In genomic region chrX:75949694-75950093, GRCm38 (mm10) we compare ENCODE assay signal across 16 mouse cellular contexts.
A peak's percentile ranks its signal among the peaks of the same experiment; 100 is the strongest.
DNase-seq lines count a peak whose midpoint lies in the region; ATAC-seq and TF ChIP-seq lines count a peak whose summit lies in the region.
"Had no signal": no experiment of that assay in that cellular context is flagged by ENCODE, and none has a peak within 500 bp of the region (broad histone marks: within the 10 kb centered on the region; RNA-seq: fewer than 3 reads in every experiment).

No protein-coding gene starts in this region.

- peaks cover 3% of the 10 kb centered on the region; the same call in 1 of the 2 replicates for H3K9me3 ChIP-seq in hindbrain, embryonic 10.5 days
- H3K9me3 ChIP-seq in hindbrain, embryonic 13.5 days = no peaks in the 10 kb centered on the region
- H3K9me3 ChIP-seq in lung, embryonic 16.5 days (ENCODE audit: control insufficient read depth, low read length) = no peaks in the 10 kb centered on the region; the same call in 1 of the 2 replicates
- no peaks in the 10 kb centered on the region for H3K9me3 ChIP-seq in hindbrain, postnatal 0 days (ENCODE audit: low read length)
- H3K9me3 ChIP-seq: intestine, embryonic 15.5 days had no signal

- no peaks in the 10 kb centered on the region for H3K27me3 ChIP-seq in hindbrain, embryonic 10.5 days (ENCODE audit: insufficient read depth, poor library complexity, severe bottlenecking)
- no peaks in the 10 kb centered on the region for H3K27me3 ChIP-seq in hindbrain, embryonic 13.5 days
- no peaks in the 10 kb centered on the region for H3K27me3 ChIP-seq in lung, embryonic 16.5 days (ENCODE audit: control insufficient read depth, insufficient read depth, low read depth, low read length)
- H3K27me3 ChIP-seq in hindbrain, postnatal 0 days (ENCODE audit: insufficient read depth, low read length) = no peaks in the 10 kb centered on the region
- H3K27me3 ChIP-seq: intestine, embryonic 15.5 days had no signal

- no peak overlapping the region for H3K27ac ChIP-seq in hindbrain, embryonic 10.5 days
- no peak overlapping the region for H3K27ac ChIP-seq in hindbrain, embryonic 13.5 days
- no peak overlapping the region for H3K27ac ChIP-seq in lung, embryonic 16.5 days (ENCODE audit: low read length)
- no peak overlapping the region for H3K27ac ChIP-seq in hindbrain, postnatal 0 days
- H3K27ac ChIP-seq: intestine, embryonic 15.5 days had no signal

- H3K4me1 ChIP-seq in hindbrain, embryonic 10.5 days (replicated peaks) = no peaks in the 10 kb centered on the region
- H3K4me1 ChIP-seq in hindbrain, embryonic 13.5 days (replicated peaks) = no peaks in the 10 kb centered on the region
- H3K4me1 ChIP-seq in lung, embryonic 16.5 days (replicated peaks; ENCODE audit: control insufficient read depth, insufficient read depth, low read length) = no peaks in the 10 kb centered on the region
- H3K4me1 ChIP-seq in hindbrain, postnatal 0 days (ENCODE audit: insufficient read depth, low read length) = no peaks in the 10 kb centered on the region
- H3K4me1 ChIP-seq: intestine, embryonic 15.5 days had no signal

- TF ChIP-seq CTCF in hindbrain, postnatal 0 days (IDR thresholded peaks at IDR 0.05; ENCODE audit: low read depth) = no peak

- H3K9ac ChIP-seq in hindbrain, embryonic 13.5 days = no peak overlapping the region
- H3K9ac ChIP-seq in lung, embryonic 16.5 days (ENCODE audit: low read length) = no peak overlapping the region
- no peak overlapping the region for H3K9ac ChIP-seq in hindbrain, postnatal 0 days (replicated peaks; ENCODE audit: low read length)
- H3K9ac ChIP-seq: intestine, embryonic 15.5 days had no signal

- H3K4me2 ChIP-seq in hindbrain, embryonic 13.5 days = no peak overlapping the region
- no peak overlapping the region for H3K4me2 ChIP-seq in lung, embryonic 16.5 days (ENCODE audit: low read depth, low read length)
- H3K4me2 ChIP-seq in hindbrain, postnatal 0 days (ENCODE audit: low read depth, low read length) = no peak overlapping the region
- H3K4me2 ChIP-seq: intestine, embryonic 15.5 days; liver, embryonic 11.5 days had no signal

- H3K36me3 ChIP-seq in hindbrain, embryonic 10.5 days = no peaks in the 10 kb centered on the region
- no peaks in the 10 kb centered on the region for H3K36me3 ChIP-seq in hindbrain, embryonic 13.5 days
- H3K36me3 ChIP-seq in lung, embryonic 16.5 days (ENCODE audit: control insufficient read depth, insufficient read depth, low read length) = no peaks in the 10 kb centered on the region
- no peaks in the 10 kb centered on the region for H3K36me3 ChIP-seq in hindbrain, postnatal 0 days (ENCODE audit: insufficient read depth, low read length)
- H3K36me3 ChIP-seq: intestine, embryonic 15.5 days had no signal

- H3K4me3 ChIP-seq in hindbrain, embryonic 10.5 days = no peak overlapping the region
- H3K4me3 ChIP-seq in hindbrain, embryonic 13.5 days = no peak overlapping the region
- no peak overlapping the region for H3K4me3 ChIP-seq in lung, embryonic 16.5 days (ENCODE audit: low read length)
- no peak overlapping the region for H3K4me3 ChIP-seq in hindbrain, postnatal 0 days (ENCODE audit: low read length)
- H3K4me3 ChIP-seq: intestine, embryonic 15.5 days had no signal

- no peak for ATAC-seq in hindbrain, embryonic 13.5 days (ENCODE audit: low FRiP score)
- peak; percentile 85 for ATAC-seq in lung, embryonic 16.5 days (ENCODE audit: low read depth)
- ATAC-seq in hindbrain, postnatal 0 days = no peak
- ATAC-seq in CD4-positive, CD25-positive, alpha-beta regulatory T cell, adult 4 months = no peak
- ATAC-seq: intestine, embryonic 15.5 days had no signal

- peak; percentile 5 for DNase-seq in hindbrain, embryonic 10.5 days (ENCODE audit: low spot score)
- no peak for DNase-seq in lung, postnatal 25 days (ENCODE audit: low spot score)
- DNase-seq in hindbrain, postnatal 0 days (ENCODE audit: low spot score) = peak; percentile 57
- DNase-seq in lung, postnatal 10 days = peak; percentile 45
- DNase-seq: adrenal gland, adult 2 months; cerebellum, adult 8-10 months; gastrocnemius, postnatal 14 days; heart, adult 18-20 months; heart, postnatal 4 days; kidney, adult 9 months; right cerebral cortex, adult 18-20 months had no signal
